In genomic region chr1:134074606-134075005, GRCm38 (mm10) we compare ENCODE assay signal across 14 mouse cellular contexts. TPM values are rescaled to one million over a fixed set of nuclear protein-coding genes. Genes with fewer than 3 reads are reported as not detected.
DNase-seq lines count a peak whose midpoint lies in the region; ATAC-seq and TF ChIP-seq lines count a peak whose summit lies in the region.
"Had no signal": no experiment of that assay in that cellular context is flagged by ENCODE, and none has a peak within 500 bp of the region (broad histone marks: within the 10 kb centered on the region; RNA-seq: fewer than 3 reads in every experiment).

No protein-coding gene starts in this region.

- no peak overlapping the region for H3K9ac ChIP-seq in lung, postnatal 0 days (replicated peaks; ENCODE audit: low read depth)
- peak overlapping the region; percentile 28 for H3K9ac ChIP-seq in liver, postnatal 0 days (replicated peaks)
- H3K9ac ChIP-seq: embryonic facial prominence, embryonic 13.5 days had no signal

- WGBS in lung, postnatal 0 days: 57% methylated on average over 10 of the region's 10 CpGs
- WGBS in bone marrow, adult 2 months: 90% methylated on average over 10 of the region's 10 CpGs
- 89% methylated on average over 10 of the region's 10 CpGs for WGBS in liver, postnatal 0 days (ENCODE audit: insufficient replicate concordance)

- peaks cover 30% of the 10 kb centered on the region for H3K36me3 ChIP-seq in lung, postnatal 0 days (ENCODE audit: insufficient read depth, low read length)
- H3K36me3 ChIP-seq in liver, postnatal 0 days (replicated peaks; ENCODE audit: insufficient read depth, low read length): peaks cover 39% of the 10 kb centered on the region

- H3K9me3 ChIP-seq in lung, postnatal 0 days (ENCODE audit: low read length): no peaks in the 10 kb centered on the region
- H3K9me3 ChIP-seq in liver, postnatal 0 days (ENCODE audit: low read length): no peaks in the 10 kb centered on the region
- H3K9me3 ChIP-seq: embryonic facial prominence, embryonic 13.5 days had no signal

- intact Hi-C loops in gastrocnemius, adult 2 months (cut with DNase I): no loop called here

- ATAC-seq in lung, postnatal 0 days: no peak
- no peak for ATAC-seq in liver, postnatal 0 days

- TF ChIP-seq EP300 in lung, postnatal 0 days (IDR thresholded peaks at IDR 0.05): no peak; the same call in 1 of the 2 replicates
- no peak for TF ChIP-seq EP300 in liver, postnatal 0 days (IDR thresholded peaks at IDR 0.05; ENCODE audit: low read depth)

- H3K27ac ChIP-seq in gastrocnemius, adult 2 months: peak overlapping the region; percentile 96; the same call in 1 of the 2 replicates
- H3K27ac ChIP-seq in lung, postnatal 0 days (ENCODE audit: low read length): peak overlapping the region; percentile 26; the same call in 1 of the 2 replicates
- 0 out of 2 replicates have a peak overlapping the region, but pooled peaks have one; percentile 7 for H3K27ac ChIP-seq in bone marrow, adult 2 months (ENCODE audit: control insufficient read depth, insufficient read depth, low read depth, low read length, poor library complexity)
- peak overlapping the region; percentile 75 for H3K27ac ChIP-seq in liver, postnatal 0 days (ENCODE audit: low read depth)
- H3K27ac ChIP-seq: embryonic facial prominence, embryonic 13.5 days had no signal

- H3K4me3 ChIP-seq in gastrocnemius, adult 2 months: peak overlapping the region; percentile 85
- peak overlapping the region; percentile 0; the same call in 1 of the 2 replicates for H3K4me3 ChIP-seq in lung, postnatal 0 days (ENCODE audit: low read depth, low read length)
- H3K4me3 ChIP-seq in bone marrow, adult 2 months (replicated peaks; ENCODE audit: control insufficient read depth, low read depth, low read length): no peak overlapping the region
- H3K4me3 ChIP-seq in liver, postnatal 0 days (ENCODE audit: low read depth, low read length): peak overlapping the region; percentile 79
- H3K4me3 ChIP-seq: embryonic facial prominence, embryonic 13.5 days had no signal

- DNase-seq in gastrocnemius, adult 2 months: no peak
- DNase-seq in gastrocnemius, postnatal 25 days: no peak
- no peak for DNase-seq in lung, postnatal 0 days (ENCODE audit: low spot score)
- DNase-seq in lung, postnatal 10 days: no peak
- DNase-seq in liver, postnatal 0 days: peak; percentile 42
- no peak for DNase-seq in layer of hippocampus, adult 8-10 months (ENCODE audit: low spot score in 2 of 2)
- no peak for DNase-seq in left cerebral cortex, adult 9 months (ENCODE audit: low spot score in 2 of 2)
- DNase-seq: adrenal gland, postnatal 36 days; cerebellum, adult 8-10 months; gastrocnemius, postnatal 14 days; kidney, postnatal 14 days had no signal

- peaks cover 32% of the 10 kb centered on the region for H3K4me1 ChIP-seq in lung, postnatal 0 days (ENCODE audit: insufficient read depth, low read depth, low read length)
- peaks cover 1% of the 10 kb centered on the region; the same call in 1 of the 2 replicates for H3K4me1 ChIP-seq in bone marrow, adult 2 months (ENCODE audit: control insufficient read depth, insufficient read depth, low read length)
- H3K4me1 ChIP-seq in liver, postnatal 0 days (ENCODE audit: insufficient read depth): peaks cover 69% of the 10 kb centered on the region

- no peak for TF ChIP-seq CTCF in gastrocnemius, adult 2 months (IDR thresholded peaks at IDR 0.05)
- TF ChIP-seq CTCF in lung, postnatal 0 days (IDR thresholded peaks at IDR 0.05): no peak
- no peak for TF ChIP-seq CTCF in bone marrow, adult 2 months (IDR thresholded peaks at IDR 0.05; ENCODE audit: control insufficient read depth, insufficient read depth, low read length)
- no peak for TF ChIP-seq CTCF in liver, postnatal 0 days (IDR thresholded peaks at IDR 0.05; ENCODE audit: low read depth)

- no peak for TF ChIP-seq POLR2A in bone marrow, adult 2 months (IDR thresholded peaks at IDR 0.05; ENCODE audit: borderline replicate concordance, control insufficient read depth, low read depth, low read length)

- no peaks in the 10 kb centered on the region for H3K27me3 ChIP-seq in lung, postnatal 0 days (replicated peaks; ENCODE audit: insufficient read depth, low read length)
- no peaks in the 10 kb centered on the region for H3K27me3 ChIP-seq in liver, postnatal 0 days (ENCODE audit: insufficient read depth, low read length)
- H3K27me3 ChIP-seq: embryonic facial prominence, embryonic 13.5 days had no signal

- peak overlapping the region; percentile 85 for H3K4me2 ChIP-seq in lung, postnatal 0 days (replicated peaks; ENCODE audit: low read depth, low read length)
- peak overlapping the region; percentile 80 for H3K4me2 ChIP-seq in liver, postnatal 0 days (ENCODE audit: low read depth, low read length)
- H3K4me2 ChIP-seq: embryonic facial prominence, embryonic 13.5 days had no signal

RNA-seq across cellular contexts. Expression of gene Btg2, which starts 4.3 kb away (rescaled TPM):
- 10 to 100 TPM; 14.1 to 46.8 TPM for total RNA-seq in gastrocnemius, adult 2 months (2021)
- 10 to 100 TPM; 15.1 to 27.0 TPM for total RNA-seq in gastrocnemius, postnatal 25 days (2021)
- polyA plus RNA-seq in lung, postnatal 0 days (2015; fragmentation: Nextera tagmentation; extraction: Ambion mirVana): 177 and 184 TPM in 2 replicates
- 79.9 and 89.5 TPM in 2 replicates for polyA plus RNA-seq in bone marrow, adult 2 months (2011; ENCODE audit: insufficient read depth, insufficient read length, low replicate concordance, missing spikeins)
- 60.1 and 62.6 TPM in 2 replicates for polyA plus RNA-seq in liver, postnatal 0 days (2015; fragmentation: Nextera tagmentation; extraction: Ambion mirVana)
- 10 to 100 TPM; 14.4 to 18.4 (median 17.3) TPM for total RNA-seq in layer of hippocampus, adult 8-10 months (2022)

RNA-seq across cellular contexts. Expression of gene Chit1, which starts 36.4 kb away (rescaled TPM):
- total RNA-seq in gastrocnemius, adult 2 months (2021): not detected
- not detected for total RNA-seq in gastrocnemius, postnatal 25 days (2021)
- polyA plus RNA-seq in lung, postnatal 0 days (2015; fragmentation: Nextera tagmentation; extraction: Ambion mirVana): 0.29 TPM in 1 of 2 replicates, not detected in the other
- polyA plus RNA-seq in bone marrow, adult 2 months (2011; ENCODE audit: insufficient read depth, insufficient read length, low replicate concordance, missing spikeins): not detected in 2 replicates
- polyA plus RNA-seq in liver, postnatal 0 days (2015; fragmentation: Nextera tagmentation; extraction: Ambion mirVana): 0.26 TPM in 2 replicates
- under 1 TPM in 1 of 4 experiments, not detected in 3; 0.32 TPM for total RNA-seq in layer of hippocampus, adult 8-10 months (2022)
- total RNA-seq: adrenal gland, postnatal 36 days; gastrocnemius, postnatal 14 days had no signal
- polyA plus RNA-seq: embryonic facial prominence, embryonic 13.5 days had no signal

RNA-seq across cellular contexts. Expression of gene Fmod, which starts 37.6 kb away (rescaled TPM):
- 100 to 1,000 TPM in 1 of 2 experiments, 10 to 100 TPM in 1; 53.6 to 322 TPM for total RNA-seq in gastrocnemius, adult 2 months (2021)
- 100 to 1,000 TPM in 1 of 2 experiments, 10 to 100 TPM in 1; 33.0 to 107 TPM for total RNA-seq in gastrocnemius, postnatal 25 days (2021)
- polyA plus RNA-seq in lung, postnatal 0 days (2015; fragmentation: Nextera tagmentation; extraction: Ambion mirVana): 9.7 and 10.0 TPM in 2 replicates
- 0.31 TPM in 1 of 2 replicates, not detected in the other for polyA plus RNA-seq in bone marrow, adult 2 months (2011; ENCODE audit: insufficient read depth, insufficient read length, low replicate concordance, missing spikeins)
- 1.6 TPM in 2 replicates for polyA plus RNA-seq in liver, postnatal 0 days (2015; fragmentation: Nextera tagmentation; extraction: Ambion mirVana)
- total RNA-seq in layer of hippocampus, adult 8-10 months (2022): 10 to 100 TPM in 3 of 4 experiments, 1 to 10 TPM in 1; 8.4 to 11.4 (median 10.1) TPM
- total RNA-seq: megakaryocyte progenitor cell, adult 5-6 weeks had no signal

Comparison
In these comparisons a context has a peak if more than half of its experiments do, and no peak if none do; other contexts are left out.
1. H3K27ac ChIP-seq: peak in every context shown above with its lines; median percentile 96 in gastrocnemius, adult 2 months; 75 in liver, postnatal 0 days; 26 in lung, postnatal 0 days; 7 in bone marrow, adult 2 months.